Mouse (Mus musculus) liver, embryonic 13.5 days (tissue): ENCODE measurements around the gene Cables2. TPM values are rescaled to one million over a fixed set of nuclear protein-coding genes. Genes with fewer than 3 reads are reported as not detected.

ENCODE experiments used
- ATAC-seq: fragments of 200-750 bp; cut with Nextera tagmentation; 2 replicates; pipeline ENCODE4 v1.8.0; 2017; ENCODE audit warnings: low read depth, mild to moderate bottlenecking, moderate number of reproducible peaks, moderate library complexity
- DNase-seq: peaks from one replicate; pipeline ENCODE4 v3.0.0; 2022
- H3K27ac ChIP-seq: fragments of 300-500 bp; sonication (generic); 2 replicates; pipeline ENCODE4 v1.5.1; 2015; ENCODE audit warnings: moderate library complexity, mild to moderate bottlenecking, inconsistent platforms
- H3K27me3 ChIP-seq: fragments of 300-500 bp; sonication (generic); 2 replicates; pipeline ENCODE4 v1.6.1; 2015; ENCODE audit warnings: mild to moderate bottlenecking, inconsistent platforms
- H3K36me3 ChIP-seq: fragments of 300-500 bp; sonication (generic); 2 replicates; pipeline ENCODE4 v1.6.1; 2015; ENCODE audit warnings: mild to moderate bottlenecking, inconsistent platforms
- H3K4me1 ChIP-seq: fragments of 300-500 bp; sonication (generic); replicated peaks from 2 replicates; pipeline ENCODE4 v1.6.1; 2015; ENCODE audit warnings: inconsistent platforms
- H3K4me2 ChIP-seq: fragments of 300-500 bp; sonication (generic); 2 replicates; pipeline ENCODE4 v1.6.1; 2015; ENCODE audit warnings: inconsistent platforms, mild to moderate bottlenecking, moderate library complexity
- H3K4me3 ChIP-seq: fragments of 300-500 bp; sonication (generic); replicated peaks from 2 replicates; pipeline ENCODE4 v1.5.1; 2015; ENCODE audit warnings: mild to moderate bottlenecking, inconsistent platforms
- H3K9ac ChIP-seq: fragments of 300-500 bp; sonication (generic); 2 replicates; pipeline ENCODE4 v1.6.1; 2015; ENCODE audit warnings: mild to moderate bottlenecking, inconsistent platforms
- H3K9me3 ChIP-seq: fragments of 300-500 bp; sonication (generic); replicated peaks from 2 replicates; pipeline ENCODE4 v1.6.1; 2016; ENCODE audit warnings: inconsistent platforms
- WGBS: fragments of 180-500 bp; shearing (Covaris S2); methylation state at CpG from one replicate; pipeline ENCODE4 v1.1.7; 2015; ENCODE audit not compliant: insufficient replicate concordance; 5-methylcytosine and 5-hydroxymethylcytosine counted together
- polyA plus RNA-seq: library from polyadenylated mRNA; unstranded; fragments of >200 nt; fragmentation: Nextera tagmentation; extraction: Ambion mirVana; gene quantifications from 2 replicates; pipeline ENCODE4 v1.2.1, GENCODE M21; 2015

Cables2 gene
- polyA plus RNA-seq, 1 experiment from 2014 or later = 4.4 TPM

- Histone ChIP-seq H3K4me3 (no peak overlapping the region), H3K36me3 (no peaks in the 10 kb centered on the region), H3K9ac (no peak overlapping the region), H3K4me2 (no peak overlapping the region; the same call in 1 of the 2 replicates), H3K27ac (peak overlapping the region; percentile 93; the same call in 1 of the 2 replicates), H3K4me1 (peaks cover 62% of the 10 kb centered on the region), H3K9me3 (no peaks in the 10 kb centered on the region), H3K27me3 (no peaks in the 10 kb centered on the region)
- ATAC-seq (no peak), DNase-seq (no peak)
- 90% methylated on average over 8 of the region's 8 CpGs for WGBS
These were observed 38.9 kb downstream of the Cables2 start for GRCm38 (mm10) chr2:180234353-180234752.

- no peak overlapping the region for H3K4me3 ChIP-seq
- H3K9ac ChIP-seq = no peak overlapping the region
- ATAC-seq (no peak), DNase-seq (no peak)
- no peak overlapping the region for H3K4me2 ChIP-seq
- H3K27ac ChIP-seq = no peak overlapping the region; the same call in 1 of the 2 replicates
- H3K27me3 ChIP-seq = peaks cover 4% of the 10 kb centered on the region; the same call in 1 of the 2 replicates
- H3K36me3 ChIP-seq = no peaks in the 10 kb centered on the region
- no peaks in the 10 kb centered on the region for H3K9me3 ChIP-seq
- peaks cover 56% of the 10 kb centered on the region for H3K4me1 ChIP-seq
- WGBS = 58% methylated on average over 7 of the region's 7 CpGs
These were observed 40.0 kb downstream of the Cables2 start for GRCm38 (mm10) chr2:180233101-180233904.

GRCm38 (mm10) chr2:180230482-180230881 is 42.8 kb downstream of the Cables2 start:
- no peak for ATAC-seq
- H3K27me3 ChIP-seq = peaks cover 30% of the 10 kb centered on the region
- H3K4me3 ChIP-seq = no peak overlapping the region
- H3K4me2 ChIP-seq = no peak overlapping the region
- DNase-seq = no peak
- 51% methylated on average over 4 of the region's 4 CpGs for WGBS
- H3K36me3 ChIP-seq = no peaks in the 10 kb centered on the region
- no peak overlapping the region for H3K9ac ChIP-seq
- H3K9me3 ChIP-seq = no peaks in the 10 kb centered on the region
- H3K4me1 ChIP-seq = peaks cover 51% of the 10 kb centered on the region
- no peak overlapping the region for H3K27ac ChIP-seq

GRCm38 (mm10) chr2:180229129-180229528 is 44.2 kb downstream of the Cables2 start:
- Histone ChIP-seq H3K27me3 (peaks cover 43% of the 10 kb centered on the region), H3K27ac (no peak overlapping the region), H3K4me3 (no peak overlapping the region), H3K36me3 (no peaks in the 10 kb centered on the region), H3K9ac (no peak overlapping the region), H3K4me2 (no peak overlapping the region), H3K9me3 (no peaks in the 10 kb centered on the region), H3K4me1 (peaks cover 45% of the 10 kb centered on the region)
- DNase-seq (no peak), ATAC-seq (no peak)
- WGBS = 54% methylated on average over 3 of the region's 3 CpGs

- DNase-seq (no peak), ATAC-seq (no peak)
- Histone ChIP-seq H3K4me3 (no peak overlapping the region), H3K4me1 (peaks cover 42% of the 10 kb centered on the region), H3K27me3 (peaks cover 49% of the 10 kb centered on the region), H3K9ac (no peak overlapping the region), H3K36me3 (no peaks in the 10 kb centered on the region), H3K9me3 (no peaks in the 10 kb centered on the region), H3K27ac (no peak overlapping the region), H3K4me2 (no peak overlapping the region)
- WGBS = 51% methylated on average over 7 of the region's 7 CpGs
These were observed 44.7 kb downstream of the Cables2 start for GRCm38 (mm10) chr2:180228592-180228991.

- 67% methylated on average over 6 of the region's 6 CpGs for WGBS
- Histone ChIP-seq H3K27me3 (peaks cover 54% of the 10 kb centered on the region), H3K36me3 (no peaks in the 10 kb centered on the region), H3K4me2 (no peak overlapping the region; the same call in 1 of the 2 replicates), H3K4me1 (peaks cover 37% of the 10 kb centered on the region), H3K27ac (no peak overlapping the region), H3K9me3 (no peaks in the 10 kb centered on the region), H3K9ac (no peak overlapping the region), H3K4me3 (no peak overlapping the region)
- DNase-seq (no peak), ATAC-seq (no peak)
These were observed 45.2 kb downstream of the Cables2 start for GRCm38 (mm10) chr2:180228060-180228458.

- Histone ChIP-seq H3K36me3 (no peaks in the 10 kb centered on the region), H3K4me3 (peak overlapping the region; percentile 30), H3K9ac (0 out of 2 replicates have a peak overlapping the region, but pooled peaks have one; percentile 14), H3K4me2 (peak overlapping the region; percentile 53), H3K4me1 (peaks cover 36% of the 10 kb centered on the region), H3K9me3 (no peaks in the 10 kb centered on the region), H3K27ac (no peak overlapping the region), H3K27me3 (peaks cover 60% of the 10 kb centered on the region)
- DNase-seq = peak; percentile 44
- WGBS = 3% methylated on average over 21 of the region's 21 CpGs
- peak; percentile 60 for ATAC-seq
These were observed 45.8 kb downstream of the Cables2 start for GRCm38 (mm10) chr2:180227262-180228059.

GRCm38 (mm10) chr2:180225762-180226378 is 47.4 kb downstream of the Cables2 start, which contains the start of gene Lama5:
TSS of gene Lama5 (minus strand) at chr2:180225859.
- ATAC-seq = peak; percentile 52
- no peaks in the 10 kb centered on the region for H3K9me3 ChIP-seq
- H3K36me3 ChIP-seq = no peaks in the 10 kb centered on the region
- peak; percentile 39 for DNase-seq
- H3K27me3 ChIP-seq = peaks cover 61% of the 10 kb centered on the region
- H3K4me2 ChIP-seq = peak within 1 kb of the TSS; percentile 77
- peak within 1 kb of the TSS; percentile 59 for H3K4me3 ChIP-seq
- H3K9ac ChIP-seq = peak within 1 kb of the TSS; percentile 39
- H3K27ac ChIP-seq = no peak within 1 kb of the TSS
- H3K4me1 ChIP-seq = peaks cover 40% of the 10 kb centered on the region
- WGBS = under 1% methylated on average over 31 of the region's 37 CpGs

GRCm38 (mm10) chr2:180225044-180225761 is 48.1 kb downstream of the Cables2 start:
- H3K9ac ChIP-seq = peak overlapping the region; percentile 39
- no peaks in the 10 kb centered on the region for H3K9me3 ChIP-seq
- H3K4me2 ChIP-seq = peak overlapping the region; percentile 77
- WGBS = under 1% methylated on average over 52 of the region's 55 CpGs
- H3K36me3 ChIP-seq = no peaks in the 10 kb centered on the region
- H3K4me1 ChIP-seq = peaks cover 40% of the 10 kb centered on the region
- ATAC-seq (peak; percentile 19), DNase-seq (no peak)
- peaks cover 61% of the 10 kb centered on the region for H3K27me3 ChIP-seq
- no peak overlapping the region for H3K27ac ChIP-seq
- H3K4me3 ChIP-seq = peak overlapping the region; percentile 59

- Histone ChIP-seq H3K9ac (0 out of 2 replicates have a peak overlapping the region, but pooled peaks have one; percentile 39), H3K27me3 (peaks cover 61% of the 10 kb centered on the region), H3K27ac (no peak overlapping the region), H3K4me1 (peaks cover 40% of the 10 kb centered on the region), H3K9me3 (no peaks in the 10 kb centered on the region), H3K36me3 (no peaks in the 10 kb centered on the region), H3K4me3 (peak overlapping the region; percentile 59), H3K4me2 (peak overlapping the region; percentile 77)
- WGBS = 8% methylated on average over 13 of the region's 13 CpGs
- ATAC-seq = no peak
- no peak for DNase-seq
These were observed 48.7 kb downstream of the Cables2 start for GRCm38 (mm10) chr2:180224647-180225043.
